Mouse (Mus musculus): ENCODE results near the gene Ces1e.

The Ces1e gene

DNA sequence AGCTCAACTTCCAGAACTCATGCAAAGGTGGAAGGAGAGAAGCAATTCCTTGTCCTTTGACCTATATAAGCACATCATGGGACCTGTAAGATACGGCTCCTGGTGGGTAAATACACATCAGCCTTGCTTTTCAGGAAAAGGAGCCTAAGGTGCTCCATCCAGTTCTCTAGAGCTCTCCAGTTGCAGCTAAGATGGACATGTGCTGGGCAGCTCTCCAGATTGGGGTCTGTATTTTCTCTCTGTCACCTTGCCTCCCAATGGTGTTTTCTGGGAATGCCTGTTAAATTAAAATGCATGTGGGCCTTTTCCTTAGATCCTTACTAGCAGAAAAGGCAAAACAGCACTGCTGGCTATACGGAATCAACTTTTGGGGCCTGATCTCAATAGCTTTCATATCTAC is 54.9 kb downstream of the Ces1e start:
- no peak for DNase-seq

GRCm38 (mm10) chr8:93171846-93172590 is 57.4 kb downstream of the Ces1e start:
- no peak for DNase-seq

GRCm38 (mm10) chr8:93163363-93163762 is 66.1 kb downstream of the Ces1e start:
- no peak for DNase-seq

- no peak for DNase-seq
These were observed 78.0 kb downstream of the Ces1e start for GRCm38 (mm10) chr8:93151401-93151800.
